Mouse (Mus musculus): ENCODE data around the gene Rbm20. TPM values are rescaled to one million over a fixed set of nuclear protein-coding genes. Genes with fewer than 3 reads are reported as not detected.

The Rbm20 gene
- total and polyA plus RNA-seq, 3 experiments, result 0.05 to 0.56 (median 0.08) TPM

GRCm38 (mm10) chr19:53754421-53754830 lies 77.3 kb downstream of the Rbm20 start:
- Histone ChIP-seq H3K36me3 (replicated peaks in 1 of 2; ENCODE audit: control insufficient read depth in 1 of 2, insufficient read depth in 1 of 2, low read length in 1 of 2) (no peaks in the 10 kb centered on the region), H3K27ac (ENCODE audit: insufficient read depth, low read depth) (no peak overlapping the region), H3K4me2 (ENCODE audit: insufficient read depth, low read depth, poor library complexity, severe bottlenecking) (no peak overlapping the region), H3K9me3 (replicated peaks; ENCODE audit: low read length) (peaks cover 6% of the 10 kb centered on the region), H3K4me1 (ENCODE audit: control insufficient read depth in 1 of 2, insufficient read depth in 2 of 2) (peaks cover 8 to 13% of the 10 kb centered on the region in 2 experiments), H3K9ac (ENCODE audit: insufficient read depth, low read depth) (no peak overlapping the region), H3K4me3 (replicated peaks in 1 of 3; ENCODE audit: low read depth in 2 of 3, low read length in 2 of 3, poor library complexity in 1 of 3) (no peak overlapping the region), H3K27me3 (replicated peaks) (no peaks in the 10 kb centered on the region), H3K79me2 (replicated peaks; ENCODE audit: control insufficient read depth, extremely low read depth, insufficient read depth, poor library complexity, severe bottlenecking) (no peaks in the 10 kb centered on the region)
- in situ Hi-C loops (cut with MboI; ENCODE audit: low pct_ligation_motif_present, low pct_unique_long_range_greater_than_20kb, low sequenced_read_pairs), result loop anchor here (25.0 kb wide), 1 partner anchor 367 kb away; the partner anchor contains the start of gene Smndc1
- peak; percentile 41 for DNase-seq (ENCODE audit: extremely low read depth)
- dilution Hi-C loops (cut with MboI; ENCODE audit: extremely low pct_ligation_motif_present, extremely low pct_unique_long_range_greater_than_20kb, low sequenced_read_pairs), result no loop called here
- TF ChIP-seq ZC3H11A (IDR thresholded peaks at IDR 0.05; ENCODE audit: low read depth, low read length), result no peak
- no peak for TF ChIP-seq CTCF (conservative IDR thresholded peaks at IDR 0.05 in 1 of 2, IDR thresholded peaks at IDR 0.05 in 1 of 2; ENCODE audit: low read depth in 2 of 2, low read length in 2 of 2)
- peak; percentile 31; the same call in 1 of the 2 replicates for TF ChIP-seq CHD2 (IDR thresholded peaks at IDR 0.05; ENCODE audit: low read length)

GRCm38 (mm10) chr19:53755346-53755745 lies 78.2 kb downstream of the Rbm20 start:
- Histone ChIP-seq H3K9me3 (replicated peaks; ENCODE audit: low read length) (peaks cover 6% of the 10 kb centered on the region), H3K27me3 (replicated peaks) (no peaks in the 10 kb centered on the region), H3K4me2 (ENCODE audit: insufficient read depth, low read depth, poor library complexity, severe bottlenecking) (no peak overlapping the region), H3K9ac (ENCODE audit: insufficient read depth, low read depth) (no peak overlapping the region), H3K4me1 (ENCODE audit: control insufficient read depth in 1 of 2, insufficient read depth in 2 of 2) (peaks cover 8 to 13% of the 10 kb centered on the region in 2 experiments), H3K4me3 (replicated peaks in 1 of 3; ENCODE audit: low read depth in 2 of 3, low read length in 2 of 3, poor library complexity in 1 of 3) (no peak overlapping the region), H3K36me3 (replicated peaks in 1 of 2; ENCODE audit: control insufficient read depth in 1 of 2, insufficient read depth in 1 of 2, low read length in 1 of 2) (no peaks in the 10 kb centered on the region), H3K27ac (ENCODE audit: insufficient read depth, low read depth) (no peak overlapping the region), H3K79me2 (replicated peaks; ENCODE audit: control insufficient read depth, extremely low read depth, insufficient read depth, poor library complexity, severe bottlenecking) (no peaks in the 10 kb centered on the region)
- dilution Hi-C loops (cut with MboI; ENCODE audit: extremely low pct_ligation_motif_present, extremely low pct_unique_long_range_greater_than_20kb, low sequenced_read_pairs) (no loop called here), in situ Hi-C loops (cut with MboI; ENCODE audit: low pct_ligation_motif_present, low pct_unique_long_range_greater_than_20kb, low sequenced_read_pairs) (loop anchor here (25.0 kb wide), 1 partner anchor 368 kb away; the partner anchor contains the start of gene Smndc1)
- TF ChIP-seq BHLHE40 (IDR thresholded peaks at IDR 0.05; ENCODE audit: low read depth, low read length) (no peak), RAD21 (IDR thresholded peaks at IDR 0.05; ENCODE audit: low read depth, low read length) (no peak), E2F4 (IDR thresholded peaks at IDR 0.05; ENCODE audit: insufficient replicate concordance, low read depth, low read length) (no peak), MAX (IDR thresholded peaks at IDR 0.05; ENCODE audit: low read length) (no peak), ZC3H11A (IDR thresholded peaks at IDR 0.05; ENCODE audit: low read depth, low read length) (no peak), ZMIZ1 (IDR thresholded peaks at IDR 0.05; ENCODE audit: low read depth, low read length) (no peak)
- DNase-seq (ENCODE audit: extremely low read depth), result no peak

- TF ChIP-seq RAD21 (IDR thresholded peaks at IDR 0.05; ENCODE audit: low read depth, low read length) (no peak), TBP (conservative IDR thresholded peaks at IDR 0.05; ENCODE audit: low read depth, low read length) (no peak), NRF1 (IDR thresholded peaks at IDR 0.05; ENCODE audit: low read depth, low read length) (no peak), CTCF (conservative IDR thresholded peaks at IDR 0.05 in 1 of 2, IDR thresholded peaks at IDR 0.05 in 1 of 2; ENCODE audit: low read depth in 2 of 2, low read length in 2 of 2) (no peak), E2F4 (IDR thresholded peaks at IDR 0.05; ENCODE audit: insufficient replicate concordance, low read depth, low read length) (no peak), ETS1 (conservative IDR thresholded peaks at IDR 0.05; ENCODE audit: low read depth, low read length) (no peak), UBTF (IDR thresholded peaks at IDR 0.05; ENCODE audit: low read depth, low read length) (no peak), RCOR1 (conservative IDR thresholded peaks at IDR 0.05; ENCODE audit: low read depth, low read length) (no peak), JUN (IDR thresholded peaks at IDR 0.05; ENCODE audit: insufficient read depth, low read depth, low read length) (no peak), IRF4 (IDR thresholded peaks at IDR 0.05; ENCODE audit: low read depth, low read length) (no peak), POLR2A (IDR thresholded peaks at IDR 0.05; ENCODE audit: low read depth, low read length) (no peak), MAX (IDR thresholded peaks at IDR 0.05; ENCODE audit: low read length) (no peak), PAX5 (IDR thresholded peaks at IDR 0.05; ENCODE audit: low read length) (no peak), USF2 (conservative IDR thresholded peaks at IDR 0.05; ENCODE audit: low read depth, low read length) (no peak), CHD2 (IDR thresholded peaks at IDR 0.05; ENCODE audit: low read length) (no peak), HCFC1 (IDR thresholded peaks at IDR 0.05; ENCODE audit: low read depth, low read length) (no peak)
- Histone ChIP-seq H3K27me3 (replicated peaks) (no peaks in the 10 kb centered on the region), H3K9ac (ENCODE audit: insufficient read depth, low read depth) (no peak overlapping the region), H3K4me2 (ENCODE audit: insufficient read depth, low read depth, poor library complexity, severe bottlenecking) (no peak overlapping the region), H3K4me1 (ENCODE audit: control insufficient read depth in 1 of 2, insufficient read depth in 2 of 2) (peaks cover 8 to 18% of the 10 kb centered on the region in 2 experiments), H3K27ac (ENCODE audit: insufficient read depth, low read depth) (no peak overlapping the region), H3K4me3 (replicated peaks in 1 of 3; ENCODE audit: low read depth in 2 of 3, low read length in 2 of 3, poor library complexity in 1 of 3) (no peak overlapping the region), H3K9me3 (replicated peaks; ENCODE audit: low read length) (peaks cover 6% of the 10 kb centered on the region), H3K36me3 (replicated peaks in 1 of 2; ENCODE audit: control insufficient read depth in 1 of 2, insufficient read depth in 1 of 2, low read length in 1 of 2) (no peaks in the 10 kb centered on the region), H3K79me2 (replicated peaks; ENCODE audit: control insufficient read depth, extremely low read depth, insufficient read depth, poor library complexity, severe bottlenecking) (no peaks in the 10 kb centered on the region)
- no peak for DNase-seq (ENCODE audit: extremely low read depth)
- in situ Hi-C loops (cut with MboI; ENCODE audit: low pct_ligation_motif_present, low pct_unique_long_range_greater_than_20kb, low sequenced_read_pairs), result loop anchor here (25.0 kb wide), 1 partner anchor 370 kb away; the partner anchor contains the start of gene Smndc1
- dilution Hi-C loops (cut with MboI; ENCODE audit: extremely low pct_ligation_motif_present, extremely low pct_unique_long_range_greater_than_20kb, low sequenced_read_pairs), result no loop called here
Observed at GRCm38 (mm10) chr19:53757432-53758109, 80.5 kb downstream of the Rbm20 start.

Data from CH12.LX (cell line).